Mouse (Mus musculus) heart, adult 2 months (tissue): ENCODE results near the gene Sash1.

ENCODE experiments used
- CTCF ChIP-seq: fragments of 200-600 bp; IDR thresholded peaks from 2 replicates; pipeline ENCODE4 v1.8.1; 2022; ENCODE audit warnings: antibody characterized with exemption, mild to moderate bottlenecking, moderate library complexity
- EP300 ChIP-seq: fragments of 200-500 bp; IDR thresholded peaks from 2 replicates; pipeline ENCODE4 v1.6.1; 2011; ENCODE audit warnings: low read depth, low read length, control low read depth; ENCODE audit not compliant: insufficient read depth
- POLR2A ChIP-seq: fragments of 200-500 bp; IDR thresholded peaks from 2 replicates; pipeline ENCODE4 v1.6.1; 2011; ENCODE audit warnings: mild to moderate bottlenecking, low read depth, low read length, control low read depth; ENCODE audit not compliant: insufficient read depth

GRCm38 (mm10) chr10:8825874-8826273, 60.0 kb downstream of the Sash1 start:
- TF ChIP-seq POLR2A (no peak), CTCF (no peak), EP300 (no peak)
